Mouse (Mus musculus) spleen, postnatal 14 days (tissue): Measurements from ENCODE around the gene Prickle1.

ENCODE experiments used
- DNase-seq, 2 experiments: peaks; one replicate each; pipeline ENCODE4 v3.0.0; 2021 to 2022; ENCODE audit warnings: low spot score in 2 of 2

The Prickle1 gene

GRCm38 (mm10) chr15:93552169-93552568, 43.5 kb downstream of the Prickle1 start:
- peak; percentile 11 to 16 for DNase-seq

DNA sequence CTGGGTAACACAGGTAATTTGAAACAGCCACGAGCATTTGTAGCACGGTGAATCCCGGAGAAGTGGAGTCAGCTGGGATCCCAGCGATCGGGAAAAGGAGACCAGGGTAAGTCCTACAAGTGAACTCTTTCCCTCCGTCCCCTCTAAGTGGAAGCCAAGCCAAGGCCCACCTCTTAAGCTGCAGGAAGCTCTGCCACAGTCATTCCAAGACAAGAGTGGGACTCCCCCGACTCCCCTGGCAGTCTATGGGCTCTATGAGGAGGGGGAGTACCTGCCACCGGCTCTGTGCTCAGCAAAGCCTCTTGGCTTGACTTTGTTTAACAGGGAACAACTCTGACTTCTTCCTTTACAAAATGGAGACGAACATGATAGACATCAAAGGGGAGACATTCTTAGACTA, 47.4 kb downstream of the Prickle1 start:
- no peak for DNase-seq

DNA sequence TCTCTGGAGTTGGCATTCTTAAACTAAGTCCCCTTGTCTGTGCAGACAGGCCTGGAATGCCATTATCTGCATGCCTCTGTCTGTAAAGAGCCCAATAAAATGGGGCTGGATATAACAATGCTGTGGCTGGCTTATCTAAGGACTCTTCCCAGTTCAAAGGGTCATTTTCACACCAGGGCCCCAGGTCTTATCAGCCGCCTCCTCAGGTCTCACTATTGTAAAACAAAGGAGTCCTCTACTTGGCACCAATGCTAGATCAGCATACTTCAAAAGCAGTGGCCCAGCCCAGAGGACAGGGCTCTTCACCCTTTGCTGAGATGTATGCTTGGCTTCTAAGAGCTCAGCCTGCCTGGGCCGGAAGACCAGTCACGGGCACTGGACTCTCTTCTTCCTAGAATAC, 56.3 kb downstream of the Prickle1 start:
- no peak for DNase-seq

DNA sequence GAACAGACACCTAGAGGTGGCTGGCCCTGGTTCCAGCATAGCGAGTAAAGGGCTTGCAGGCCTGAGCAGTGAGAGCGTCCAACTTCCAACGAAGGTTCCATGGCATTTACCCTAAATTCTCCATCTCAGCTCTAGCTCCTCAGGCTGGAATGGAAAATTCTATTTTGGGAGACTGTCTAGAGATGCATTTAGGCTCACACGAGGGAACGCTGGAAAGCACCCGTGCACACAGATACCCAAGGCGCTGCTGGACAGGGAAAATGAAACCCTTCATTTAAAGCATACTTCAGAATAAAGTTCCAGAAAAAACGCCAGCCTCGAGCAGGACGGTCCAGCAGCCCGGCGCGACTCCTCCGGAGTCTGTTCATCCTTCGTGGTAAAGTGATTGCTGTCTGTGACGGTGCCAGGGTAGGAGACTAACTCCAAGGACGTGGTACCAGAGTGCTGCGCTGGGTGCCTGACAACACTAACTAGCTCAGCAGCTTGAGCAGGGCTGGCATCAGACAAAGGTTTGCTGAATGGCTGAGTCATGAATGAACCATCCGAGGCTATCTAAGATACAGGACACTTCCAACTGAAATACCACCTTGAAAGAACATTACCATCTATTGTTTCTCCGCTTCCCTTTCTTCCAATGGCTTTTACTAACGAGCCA, 57.0 kb downstream of the Prickle1 start:
- no peak for DNase-seq

DNA sequence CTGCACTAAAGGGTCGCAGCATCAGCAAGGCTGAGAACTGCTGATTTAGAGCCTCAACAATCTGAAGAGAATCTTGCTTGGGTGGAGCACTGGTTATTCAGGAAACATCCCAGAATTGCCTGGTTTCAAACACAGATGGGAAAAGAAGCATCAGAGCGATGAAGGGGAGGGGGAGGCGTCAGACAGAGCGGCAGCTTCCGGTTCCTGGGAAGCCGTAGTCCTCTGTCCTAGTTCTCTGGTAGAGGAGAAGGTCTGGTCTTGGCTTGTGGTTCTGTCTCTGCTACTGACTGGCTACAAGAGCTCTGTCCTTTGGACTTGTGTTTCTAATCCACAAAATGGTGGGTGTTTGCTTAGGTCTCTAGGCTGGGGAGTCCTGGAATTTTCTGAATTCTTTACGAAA, 57.9 kb downstream of the Prickle1 start:
- DNase-seq: no peak

DNA sequence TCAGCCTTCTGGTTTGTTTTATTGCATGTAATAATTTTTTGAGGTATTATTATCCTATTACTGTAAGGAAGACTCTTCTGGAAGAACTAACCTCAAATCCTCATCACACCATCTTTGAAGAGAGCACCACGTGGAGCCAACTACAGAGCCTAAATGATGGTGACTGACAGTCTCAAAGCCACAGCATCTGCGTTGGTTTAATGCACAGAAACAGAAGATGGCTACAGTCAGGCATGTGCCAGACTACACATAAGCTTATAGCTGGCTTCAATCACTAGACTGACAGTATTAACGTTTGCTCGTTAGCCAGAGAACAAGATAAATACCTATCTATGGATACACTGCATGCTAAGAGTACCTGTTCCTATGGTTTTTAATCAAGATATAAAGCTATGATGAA, 59.5 kb downstream of the Prickle1 start:
- DNase-seq: no peak

DNA sequence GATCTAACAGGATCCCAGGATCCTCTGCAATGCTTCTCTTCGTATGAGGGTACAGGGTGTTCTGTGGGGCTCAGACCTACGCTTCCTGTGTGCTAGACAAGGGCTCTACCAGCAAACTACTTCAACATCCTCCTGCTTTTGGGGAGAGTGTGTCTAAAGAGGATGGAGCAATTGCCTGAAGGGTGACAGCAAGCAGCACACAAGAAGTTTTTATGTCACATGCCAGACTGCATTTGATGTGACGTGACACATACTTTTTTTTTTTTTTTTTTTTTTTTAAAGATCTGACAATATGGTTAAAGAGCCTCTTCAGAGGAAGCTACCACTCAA, 65.0 kb downstream of the Prickle1 start:
- DNase-seq: no peak

- DNase-seq: no peak
Observed at GRCm38 (mm10) chr15:93529831-93530702, 65.6 kb downstream of the Prickle1 start.

DNA sequence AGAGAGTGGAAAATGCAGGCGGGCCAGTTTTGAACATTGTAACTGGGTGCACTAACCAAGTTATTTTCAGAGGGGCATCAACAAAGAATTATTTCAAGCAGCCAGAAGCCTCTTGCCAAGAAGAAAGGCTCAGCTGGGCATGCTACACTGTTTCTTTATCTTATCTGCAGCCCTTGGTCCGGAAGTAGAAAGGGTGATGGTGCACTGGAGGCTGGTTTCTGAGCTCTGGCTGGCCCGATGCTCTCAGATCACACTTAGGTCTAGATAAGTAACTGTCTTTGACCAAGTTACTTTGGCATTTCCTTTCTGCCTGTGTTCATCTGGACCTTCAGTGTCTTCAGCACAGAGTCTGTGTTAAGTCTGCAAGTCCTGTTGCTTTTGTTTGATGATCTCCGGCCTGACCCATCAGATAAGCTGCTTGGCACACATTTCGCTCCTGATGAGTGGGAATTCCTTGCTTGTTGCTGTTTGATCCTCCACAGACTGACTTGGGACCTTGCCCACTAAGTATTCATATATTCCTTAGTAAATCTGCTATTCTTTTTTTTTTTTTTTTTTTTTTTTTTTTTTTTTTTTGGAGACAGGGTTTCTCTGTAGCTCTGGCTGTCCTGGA, 70.3 kb downstream of the Prickle1 start:
- no peak for DNase-seq

DNA sequence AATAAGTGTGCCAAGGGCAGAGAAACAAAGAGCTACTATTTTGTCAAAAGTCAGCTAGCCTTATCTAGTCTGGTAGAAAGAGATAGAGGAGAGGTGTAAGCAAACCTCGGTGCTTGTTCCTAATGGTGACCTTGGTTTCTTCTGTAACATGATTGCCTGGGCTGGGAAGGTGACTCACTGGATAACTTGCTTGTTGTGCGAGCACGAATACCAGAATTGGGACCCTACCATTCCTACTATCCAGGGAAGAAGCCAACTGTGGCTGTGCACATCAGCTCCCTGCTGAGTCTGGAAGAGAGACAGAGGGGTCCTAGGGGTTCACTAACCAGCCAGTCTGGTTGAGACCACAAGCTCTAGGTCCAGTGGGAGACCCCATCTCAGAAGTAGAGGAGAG, 73.9 kb downstream of the Prickle1 start:
- DNase-seq: no peak

- DNase-seq: no peak
Observed at GRCm38 (mm10) chr15:93521088-93521786, 74.5 kb downstream of the Prickle1 start.

- DNase-seq: no peak
Observed at GRCm38 (mm10) chr15:93519836-93520826, 75.6 kb downstream of the Prickle1 start.

- peak; percentile 67 to 79 for DNase-seq
Observed at GRCm38 (mm10) chr15:93518941-93519835, 76.5 kb downstream of the Prickle1 start.

DNA sequence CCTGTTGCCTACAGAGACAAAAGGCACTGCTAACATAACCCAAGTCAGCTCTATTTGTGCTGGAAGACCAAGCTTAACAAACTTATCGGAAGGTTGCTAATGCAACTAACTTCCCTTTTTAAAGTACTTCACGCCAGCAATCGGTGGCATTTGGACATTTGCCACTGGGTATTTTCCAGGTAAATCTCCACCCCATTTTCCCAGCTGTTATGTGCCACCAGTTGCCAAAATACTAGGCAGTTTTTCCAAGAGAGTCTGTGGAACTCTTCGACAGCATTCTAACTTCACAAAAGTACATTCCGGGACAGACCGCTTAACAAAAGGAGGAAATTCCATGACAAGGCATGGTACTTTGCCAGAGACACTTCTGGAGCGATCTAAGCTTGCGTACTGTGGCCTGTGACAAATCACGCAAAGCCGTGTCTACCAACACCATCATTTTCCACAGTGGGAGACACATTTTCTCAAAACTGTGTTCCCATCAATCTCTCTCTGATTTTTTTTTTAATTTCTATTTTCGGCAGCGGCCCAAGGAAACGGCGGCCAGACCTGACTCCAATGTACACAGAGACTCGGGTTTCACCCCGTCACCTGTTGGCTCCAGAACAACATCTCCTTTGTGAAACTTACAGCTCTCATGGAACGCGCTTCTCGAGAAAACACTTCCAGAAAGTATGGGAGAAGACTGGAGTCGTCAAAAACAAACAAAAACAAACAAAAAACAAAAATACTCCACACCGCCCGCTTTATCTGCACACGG, 77.4 kb downstream of the Prickle1 start:
- DNase-seq: no peak

DNA sequence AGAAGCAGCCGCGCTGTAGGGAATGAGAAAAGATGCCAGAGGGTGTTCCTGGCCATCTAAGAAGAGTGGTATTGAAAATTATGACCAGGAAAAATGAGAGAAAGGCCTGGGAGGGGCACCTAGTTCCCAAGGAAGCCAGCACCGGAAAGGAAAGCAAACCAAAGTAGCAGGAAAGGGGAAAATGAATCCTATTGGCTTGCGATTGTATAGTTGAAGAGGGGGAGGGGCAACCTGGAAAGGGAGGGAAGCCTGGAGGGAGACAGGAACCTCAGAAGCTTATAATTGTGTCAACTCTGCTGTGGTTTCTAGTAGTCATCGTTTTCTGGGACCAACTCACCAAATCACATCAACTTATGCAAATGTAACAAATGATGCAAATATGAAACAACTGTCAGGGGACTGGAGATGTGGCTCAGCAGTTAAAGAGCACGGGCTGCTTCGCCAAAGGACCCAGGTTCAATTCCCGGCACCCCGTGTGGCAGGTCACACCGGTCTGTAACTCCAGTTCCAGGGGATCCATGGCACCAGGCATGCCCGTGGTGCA, 78.6 kb downstream of the Prickle1 start:
- DNase-seq: no peak

DNA sequence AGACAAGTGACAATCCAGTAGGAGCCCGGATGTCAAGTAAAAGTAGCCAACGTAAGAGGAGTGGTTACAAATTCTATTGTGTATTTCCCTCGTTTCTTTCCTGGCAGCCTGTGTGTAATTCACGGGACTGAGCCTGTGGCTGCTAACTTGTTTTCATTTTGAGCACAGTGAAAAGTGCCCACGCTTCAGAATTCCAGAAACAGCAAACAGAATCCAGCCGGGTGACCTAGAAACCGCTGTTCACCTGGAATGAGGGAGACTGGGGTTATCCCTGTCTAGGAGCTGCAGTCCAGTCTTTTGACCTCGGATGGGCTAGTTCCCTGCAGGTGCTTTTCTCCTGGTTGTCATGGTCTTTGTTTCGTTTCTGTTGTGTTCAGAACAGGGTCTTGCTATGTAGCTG, 80.4 kb downstream of the Prickle1 start:
- no peak for DNase-seq

GRCm38 (mm10) chr15:93513939-93514341, 81.8 kb downstream of the Prickle1 start:
- DNase-seq: no peak

DNA sequence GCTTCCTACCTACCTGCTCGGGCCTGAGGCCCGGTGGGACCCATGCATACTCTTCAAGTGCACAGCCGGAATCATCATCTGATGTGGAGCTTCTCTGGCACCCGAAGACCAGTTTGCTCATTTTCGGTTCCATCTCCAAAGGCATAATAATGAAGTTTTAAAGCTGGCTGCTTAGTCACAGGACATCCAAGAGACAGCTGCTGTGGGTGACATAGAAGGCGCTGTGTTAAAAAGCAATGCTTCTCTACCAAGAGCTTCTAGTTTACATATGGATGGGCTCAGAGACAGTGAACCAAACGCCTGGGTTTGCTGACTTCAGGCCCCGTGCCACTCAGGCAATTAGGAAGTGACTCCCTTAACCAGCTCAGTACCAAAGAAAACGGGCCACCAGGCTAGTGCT, 83.3 kb downstream of the Prickle1 start:
- DNase-seq: no peak
